Mouse (Mus musculus): Measurements from ENCODE around the gene Ern1. TPM values are rescaled to one million over a fixed set of nuclear protein-coding genes. Genes with fewer than 3 reads are reported as not detected.

Ern1 gene
- polyA plus RNA-seq, 1 experiment from 2014 or later, result 2.9 TPM

DNA sequence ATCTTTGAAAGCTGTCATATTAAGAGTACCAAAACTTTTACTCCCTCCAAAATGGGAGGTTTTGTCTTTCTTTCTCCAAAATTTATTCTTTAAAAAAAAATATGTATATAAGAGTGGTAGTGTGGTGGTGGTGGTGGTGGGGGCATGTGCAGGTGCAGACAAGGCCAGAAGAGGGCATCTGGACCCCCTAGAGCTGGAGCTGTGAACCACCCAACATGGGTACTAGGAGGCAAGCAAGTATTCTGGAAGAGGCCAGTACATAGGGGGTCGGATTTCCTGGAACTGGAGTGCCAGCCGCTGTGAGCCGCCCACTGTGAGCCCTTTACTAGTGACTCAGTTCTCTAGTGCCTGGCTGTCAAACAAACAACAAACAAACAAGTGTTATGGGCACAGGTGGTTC, 34.9 kb upstream of the Ern1 start:
- Histone ChIP-seq H3K4me3 (ENCODE audit: low read depth, low read length) (no peak overlapping the region), H3K4me1 (ENCODE audit: control insufficient read depth, insufficient read depth, low read length) (no peaks in the 10 kb centered on the region), H3K27ac (ENCODE audit: low read depth, low read length) (no peak overlapping the region), H3K27me3 (replicated peaks; ENCODE audit: control insufficient read depth, insufficient read depth, low read length) (no peaks in the 10 kb centered on the region), H3K4me2 (ENCODE audit: low read length) (no peak overlapping the region), H3K9ac (ENCODE audit: low read length) (no peak overlapping the region), H3K9me3 (replicated peaks; ENCODE audit: control insufficient read depth, low read length) (no peaks in the 10 kb centered on the region), H3K36me3 (ENCODE audit: control insufficient read depth, insufficient read depth, low read length) (no peaks in the 10 kb centered on the region)
- ATAC-seq (no peak), DNase-seq (ENCODE audit: low spot score) (no peak)
- WGBS, result 39% methylated on average over 3 of the region's 3 CpGs

GRCm38 (mm10) chr11:106521612-106522011, 34.0 kb upstream of the Ern1 start:
- Histone ChIP-seq H3K9ac (ENCODE audit: low read length) (no peak overlapping the region), H3K9me3 (replicated peaks; ENCODE audit: control insufficient read depth, low read length) (no peaks in the 10 kb centered on the region), H3K27me3 (replicated peaks; ENCODE audit: control insufficient read depth, insufficient read depth, low read length) (no peaks in the 10 kb centered on the region), H3K27ac (ENCODE audit: low read depth, low read length) (no peak overlapping the region), H3K4me3 (ENCODE audit: low read depth, low read length) (no peak overlapping the region), H3K4me1 (ENCODE audit: control insufficient read depth, insufficient read depth, low read length) (no peaks in the 10 kb centered on the region), H3K36me3 (ENCODE audit: control insufficient read depth, insufficient read depth, low read length) (no peaks in the 10 kb centered on the region), H3K4me2 (ENCODE audit: low read length) (no peak overlapping the region)
- no peak for ATAC-seq
- no peak for DNase-seq (ENCODE audit: low spot score)
- WGBS, result 44% methylated on average over 4 of the region's 4 CpGs

- DNase-seq (ENCODE audit: low spot score) (no peak), ATAC-seq (no peak)
- Histone ChIP-seq H3K4me1 (ENCODE audit: control insufficient read depth, insufficient read depth, low read length) (no peaks in the 10 kb centered on the region), H3K36me3 (ENCODE audit: control insufficient read depth, insufficient read depth, low read length) (no peaks in the 10 kb centered on the region), H3K9me3 (replicated peaks; ENCODE audit: control insufficient read depth, low read length) (no peaks in the 10 kb centered on the region), H3K27me3 (replicated peaks; ENCODE audit: control insufficient read depth, insufficient read depth, low read length) (no peaks in the 10 kb centered on the region), H3K27ac (ENCODE audit: low read depth, low read length) (no peak overlapping the region), H3K4me2 (ENCODE audit: low read length) (no peak overlapping the region), H3K4me3 (ENCODE audit: low read depth, low read length) (no peak overlapping the region), H3K9ac (ENCODE audit: low read length) (no peak overlapping the region)
- WGBS, result 24% methylated on average over 3 of the region's 3 CpGs
Measured at GRCm38 (mm10) chr11:106520404-106520803, 32.8 kb upstream of the Ern1 start.

DNA sequence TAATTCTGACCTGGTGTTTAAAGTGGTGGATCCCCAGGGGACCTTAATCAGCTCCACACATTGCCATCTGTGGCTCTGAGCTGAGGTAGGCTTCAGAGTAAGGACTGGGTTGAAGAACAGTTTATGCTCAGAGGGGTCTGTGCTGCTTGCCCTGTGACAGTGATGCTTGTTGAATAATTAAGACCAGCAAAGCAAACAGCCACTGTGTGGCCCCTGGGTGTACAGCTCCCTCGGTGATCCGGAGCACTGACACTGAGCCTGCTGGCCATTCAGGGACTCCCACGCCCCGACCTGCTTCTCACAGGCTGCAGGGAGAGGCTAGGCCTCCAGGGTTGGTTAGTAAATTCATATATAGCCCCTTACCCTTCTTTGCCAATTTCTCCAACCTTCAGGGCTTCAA, 31.9 kb upstream of the Ern1 start:
- no peak overlapping the region for H3K4me3 ChIP-seq (ENCODE audit: low read depth, low read length)
- no peak overlapping the region for H3K4me2 ChIP-seq (ENCODE audit: low read length)
- no peaks in the 10 kb centered on the region for H3K27me3 ChIP-seq (replicated peaks; ENCODE audit: control insufficient read depth, insufficient read depth, low read length)
- H3K9ac ChIP-seq (ENCODE audit: low read length), result no peak overlapping the region
- ATAC-seq (no peak), DNase-seq (ENCODE audit: low spot score) (no peak)
- no peaks in the 10 kb centered on the region for H3K9me3 ChIP-seq (replicated peaks; ENCODE audit: control insufficient read depth, low read length)
- H3K4me1 ChIP-seq (ENCODE audit: control insufficient read depth, insufficient read depth, low read length), result no peaks in the 10 kb centered on the region
- H3K27ac ChIP-seq (ENCODE audit: low read depth, low read length), result no peak overlapping the region
- H3K36me3 ChIP-seq (ENCODE audit: control insufficient read depth, insufficient read depth, low read length), result no peaks in the 10 kb centered on the region
- WGBS, result 55% methylated on average over 4 of the region's 4 CpGs

GRCm38 (mm10) chr11:106518391-106518790, 30.7 kb upstream of the Ern1 start:
- H3K27ac ChIP-seq (ENCODE audit: low read depth, low read length), result no peak overlapping the region
- no peaks in the 10 kb centered on the region for H3K27me3 ChIP-seq (replicated peaks; ENCODE audit: control insufficient read depth, insufficient read depth, low read length)
- no peaks in the 10 kb centered on the region for H3K36me3 ChIP-seq (ENCODE audit: control insufficient read depth, insufficient read depth, low read length)
- H3K9ac ChIP-seq (ENCODE audit: low read length), result no peak overlapping the region
- no peak overlapping the region for H3K4me3 ChIP-seq (ENCODE audit: low read depth, low read length)
- WGBS, result 39% methylated on average over 4 of the region's 4 CpGs
- DNase-seq (ENCODE audit: low spot score) (no peak), ATAC-seq (no peak)
- H3K4me2 ChIP-seq (ENCODE audit: low read length), result no peak overlapping the region
- no peaks in the 10 kb centered on the region for H3K4me1 ChIP-seq (ENCODE audit: control insufficient read depth, insufficient read depth, low read length)
- no peaks in the 10 kb centered on the region for H3K9me3 ChIP-seq (replicated peaks; ENCODE audit: control insufficient read depth, low read length)

DNA sequence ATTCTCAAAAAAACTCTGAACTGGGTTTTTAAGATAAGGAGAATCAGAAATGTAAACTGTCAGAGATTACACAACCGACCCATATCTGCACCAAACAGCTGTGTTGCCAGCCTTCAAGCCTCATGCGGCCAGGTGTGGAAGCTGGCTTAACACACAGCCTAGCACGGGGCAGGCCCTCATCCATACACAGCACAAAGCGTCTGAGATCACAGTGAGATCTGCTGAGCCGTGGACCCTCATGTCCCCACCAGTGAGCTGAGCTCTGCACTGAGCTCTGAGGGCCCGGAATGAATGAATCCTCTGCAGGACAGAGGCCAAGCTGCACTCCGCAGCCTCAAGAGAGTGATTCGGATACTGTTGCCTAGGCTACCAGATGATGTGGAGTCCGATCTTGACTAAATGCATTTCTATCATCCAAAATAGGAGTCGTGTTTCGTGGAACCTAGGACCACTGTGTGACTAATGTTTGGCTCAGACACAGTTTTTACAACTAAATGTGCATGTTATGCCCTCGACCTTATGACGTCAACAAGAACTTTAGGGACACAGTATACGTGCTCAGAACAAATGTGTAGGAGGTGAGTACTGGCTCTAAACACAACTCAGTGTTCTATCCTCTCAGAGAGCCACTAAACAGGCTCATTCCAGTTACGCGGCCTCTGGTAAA, 27.6 kb upstream of the Ern1 start:
- Histone ChIP-seq H3K9me3 (replicated peaks; ENCODE audit: control insufficient read depth, low read length) (no peaks in the 10 kb centered on the region), H3K27me3 (replicated peaks; ENCODE audit: control insufficient read depth, insufficient read depth, low read length) (no peaks in the 10 kb centered on the region), H3K36me3 (ENCODE audit: control insufficient read depth, insufficient read depth, low read length) (peaks cover 12% of the 10 kb centered on the region; the same call in 1 of the 2 replicates), H3K4me2 (ENCODE audit: low read length) (no peak overlapping the region), H3K27ac (ENCODE audit: low read depth, low read length) (no peak overlapping the region), H3K4me3 (ENCODE audit: low read depth, low read length) (no peak overlapping the region), H3K4me1 (ENCODE audit: control insufficient read depth, insufficient read depth, low read length) (no peaks in the 10 kb centered on the region), H3K9ac (ENCODE audit: low read length) (no peak overlapping the region)
- 80% methylated on average over 16 of the region's 16 CpGs for WGBS
- DNase-seq (ENCODE audit: low spot score) (no peak), ATAC-seq (no peak)

GRCm38 (mm10) chr11:106514446-106514845, 26.8 kb upstream of the Ern1 start:
- Histone ChIP-seq H3K4me1 (ENCODE audit: control insufficient read depth, insufficient read depth, low read length) (no peaks in the 10 kb centered on the region), H3K4me3 (ENCODE audit: low read depth, low read length) (no peak overlapping the region), H3K27ac (ENCODE audit: low read depth, low read length) (no peak overlapping the region), H3K27me3 (replicated peaks; ENCODE audit: control insufficient read depth, insufficient read depth, low read length) (no peaks in the 10 kb centered on the region), H3K9ac (ENCODE audit: low read length) (no peak overlapping the region), H3K36me3 (ENCODE audit: control insufficient read depth, insufficient read depth, low read length) (peaks cover 12% of the 10 kb centered on the region; the same call in 1 of the 2 replicates), H3K9me3 (replicated peaks; ENCODE audit: control insufficient read depth, low read length) (no peaks in the 10 kb centered on the region), H3K4me2 (ENCODE audit: low read length) (no peak overlapping the region)
- WGBS, result 61% methylated on average over 5 of the region's 5 CpGs
- DNase-seq (ENCODE audit: low spot score) (no peak), ATAC-seq (no peak)

DNA sequence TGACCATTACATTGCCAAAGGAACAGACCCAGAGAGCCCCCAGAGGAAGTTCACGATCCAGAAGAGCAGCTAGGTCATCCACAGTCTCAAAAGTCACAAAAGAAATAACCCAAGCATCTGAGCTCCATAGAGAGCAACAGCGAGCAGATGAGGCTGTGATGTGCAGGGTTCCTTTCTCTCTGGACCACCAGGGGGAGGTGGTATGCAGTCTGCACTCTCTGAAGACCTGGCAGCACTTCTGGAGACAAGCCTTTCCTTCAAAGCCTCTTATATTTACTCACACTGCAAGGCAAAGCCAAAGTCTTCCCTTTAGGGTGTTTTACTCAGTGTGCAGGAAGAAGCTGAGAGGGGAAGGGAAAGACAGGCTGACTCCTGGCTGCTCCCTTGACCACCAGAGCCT, 25.5 kb upstream of the Ern1 start:
- no peaks in the 10 kb centered on the region for H3K27me3 ChIP-seq (replicated peaks; ENCODE audit: control insufficient read depth, insufficient read depth, low read length)
- H3K4me1 ChIP-seq (ENCODE audit: control insufficient read depth, insufficient read depth, low read length), result no peaks in the 10 kb centered on the region
- H3K4me2 ChIP-seq (ENCODE audit: low read length), result no peak overlapping the region
- peaks cover 19% of the 10 kb centered on the region for H3K36me3 ChIP-seq (ENCODE audit: control insufficient read depth, insufficient read depth, low read length)
- H3K9ac ChIP-seq (ENCODE audit: low read length), result no peak overlapping the region
- WGBS, result 33% methylated on average over 2 of the region's 2 CpGs
- no peak for ATAC-seq
- DNase-seq (ENCODE audit: low spot score), result peak; percentile 66
- no peak overlapping the region for H3K4me3 ChIP-seq (ENCODE audit: low read depth, low read length)
- no peak overlapping the region for H3K27ac ChIP-seq (ENCODE audit: low read depth, low read length)
- H3K9me3 ChIP-seq (replicated peaks; ENCODE audit: control insufficient read depth, low read length), result no peaks in the 10 kb centered on the region

DNA sequence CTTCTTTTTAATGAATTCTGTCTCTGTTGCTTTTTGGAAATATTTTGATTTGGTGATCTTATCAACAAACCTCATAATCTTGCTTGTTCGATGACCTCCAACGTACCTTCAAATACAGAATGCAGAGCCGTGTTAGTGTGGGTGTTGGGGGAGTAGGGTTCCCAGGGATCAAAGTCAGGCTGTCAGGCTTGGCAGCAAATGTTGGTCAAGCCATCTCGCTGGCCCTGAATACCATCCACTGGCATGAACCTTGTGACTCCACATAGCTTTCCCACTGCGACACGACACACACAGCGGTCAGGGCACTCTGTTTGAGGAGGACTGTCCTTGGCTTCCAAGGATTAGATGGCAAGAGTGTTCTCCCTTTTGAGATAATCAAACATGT, 24.3 kb upstream of the Ern1 start:
- Histone ChIP-seq H3K4me1 (ENCODE audit: control insufficient read depth, insufficient read depth, low read length) (no peaks in the 10 kb centered on the region), H3K36me3 (ENCODE audit: control insufficient read depth, insufficient read depth, low read length) (peaks cover 19% of the 10 kb centered on the region), H3K4me2 (ENCODE audit: low read length) (no peak overlapping the region), H3K4me3 (ENCODE audit: low read depth, low read length) (no peak overlapping the region), H3K9ac (ENCODE audit: low read length) (no peak overlapping the region), H3K9me3 (replicated peaks; ENCODE audit: control insufficient read depth, low read length) (no peaks in the 10 kb centered on the region), H3K27me3 (replicated peaks; ENCODE audit: control insufficient read depth, insufficient read depth, low read length) (no peaks in the 10 kb centered on the region), H3K27ac (ENCODE audit: low read depth, low read length) (no peak overlapping the region)
- DNase-seq (ENCODE audit: low spot score) (no peak), ATAC-seq (no peak)
- WGBS, result 93% methylated on average over 7 of the region's 7 CpGs

Measured in forebrain, embryonic 14.5 days (tissue).